Mouse (Mus musculus) liver, embryonic 15.5 days (tissue): Measurements from ENCODE around the gene Ino80b. TPM values are rescaled to one million over a fixed set of nuclear protein-coding genes. Genes with fewer than 3 reads are reported as not detected.

Experiments
- ATAC-seq: fragments of 200-750 bp; cut with Nextera tagmentation; 2 replicates; pipeline ENCODE4 v1.8.0; 2017; ENCODE audit warnings: moderate number of reproducible peaks, mild to moderate bottlenecking, moderate library complexity; ENCODE audit not compliant: insufficient read depth
- H3K27ac ChIP-seq: fragments of 300-500 bp; sonication (generic); replicated peaks from 2 replicates; pipeline ENCODE4 v1.5.1; 2015; ENCODE audit warnings: mild to moderate bottlenecking, inconsistent platforms
- H3K27me3 ChIP-seq: fragments of 300-500 bp; sonication (generic); 2 replicates; pipeline ENCODE4 v1.6.1; 2015; ENCODE audit warnings: mild to moderate bottlenecking, inconsistent platforms
- H3K36me3 ChIP-seq: fragments of 300-500 bp; sonication (generic); replicated peaks from 2 replicates; pipeline ENCODE4 v1.6.1; 2015; ENCODE audit warnings: moderate library complexity, mild to moderate bottlenecking, inconsistent platforms
- H3K4me1 ChIP-seq: fragments of 300-500 bp; sonication (generic); replicated peaks from 2 replicates; pipeline ENCODE4 v1.6.1; 2015; ENCODE audit warnings: inconsistent platforms
- H3K4me2 ChIP-seq: fragments of 300-500 bp; sonication (generic); 2 replicates; pipeline ENCODE4 v1.6.1; 2015; ENCODE audit warnings: moderate library complexity, mild to moderate bottlenecking, inconsistent platforms
- H3K4me3 ChIP-seq: fragments of 300-500 bp; sonication (generic); replicated peaks from 2 replicates; pipeline ENCODE4 v1.5.1; 2015; ENCODE audit warnings: mild to moderate bottlenecking, inconsistent platforms
- H3K9ac ChIP-seq: fragments of 300-500 bp; sonication (generic); 2 replicates; pipeline ENCODE4 v1.6.1; 2015; ENCODE audit warnings: moderate library complexity, mild to moderate bottlenecking, inconsistent platforms
- H3K9me3 ChIP-seq: fragments of 300-500 bp; sonication (generic); replicated peaks from 2 replicates; pipeline ENCODE4 v1.6.1; 2016; ENCODE audit warnings: inconsistent platforms
- WGBS: fragments of 180-500 bp; shearing (Covaris S2); methylation state at CpG from one replicate; pipeline ENCODE4 v1.1.7; 2015; ENCODE audit warnings: mixed read lengths; ENCODE audit not compliant: insufficient replicate concordance; 5-methylcytosine and 5-hydroxymethylcytosine counted together
- microRNA counts: library from miRNA; unstranded; fragments of <30 nt; microRNA quantifications from one replicate; lab custom pipeline; 2016
- microRNA-seq: library from miRNA; unstranded; fragments of <30 nt; microRNA quantifications from one replicate; pipeline ENCODE4, GENCODE M21; 2016
- polyA plus RNA-seq: library from polyadenylated mRNA; unstranded; fragments of >200 nt; fragmentation: Nextera tagmentation; extraction: Ambion mirVana; gene quantifications from 2 replicates; pipeline ENCODE4 v1.2.1, GENCODE M21; 2015

The Ino80b gene
- polyA plus RNA-seq, 1 experiment from 2014 or later, result 5.3 TPM

DNA sequence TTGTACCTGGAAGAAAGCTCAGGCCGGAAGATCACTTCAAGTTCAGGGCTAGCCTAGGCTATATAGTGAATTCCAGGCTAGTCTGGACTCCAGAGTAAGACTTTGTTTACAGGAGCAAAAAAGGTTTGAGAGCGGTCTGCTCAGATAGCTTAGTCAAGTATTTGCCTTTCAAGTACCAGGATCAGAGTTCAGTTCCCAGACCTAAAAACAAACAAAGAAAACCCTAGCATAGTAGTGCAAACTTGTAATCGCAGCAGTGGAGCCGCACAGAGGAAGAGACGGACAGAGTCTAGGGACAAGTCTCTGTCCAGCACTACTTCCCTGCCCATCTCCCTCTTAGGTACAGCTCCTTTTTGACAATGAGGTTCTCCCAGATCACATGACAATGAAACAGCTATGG lies 45.0 kb downstream of the Ino80b start:
- Histone ChIP-seq H3K27me3 (peaks cover 56% of the 10 kb centered on the region), H3K4me2 (no peak overlapping the region)
- 91% methylated on average over 5 of the region's 5 CpGs for WGBS

DNA sequence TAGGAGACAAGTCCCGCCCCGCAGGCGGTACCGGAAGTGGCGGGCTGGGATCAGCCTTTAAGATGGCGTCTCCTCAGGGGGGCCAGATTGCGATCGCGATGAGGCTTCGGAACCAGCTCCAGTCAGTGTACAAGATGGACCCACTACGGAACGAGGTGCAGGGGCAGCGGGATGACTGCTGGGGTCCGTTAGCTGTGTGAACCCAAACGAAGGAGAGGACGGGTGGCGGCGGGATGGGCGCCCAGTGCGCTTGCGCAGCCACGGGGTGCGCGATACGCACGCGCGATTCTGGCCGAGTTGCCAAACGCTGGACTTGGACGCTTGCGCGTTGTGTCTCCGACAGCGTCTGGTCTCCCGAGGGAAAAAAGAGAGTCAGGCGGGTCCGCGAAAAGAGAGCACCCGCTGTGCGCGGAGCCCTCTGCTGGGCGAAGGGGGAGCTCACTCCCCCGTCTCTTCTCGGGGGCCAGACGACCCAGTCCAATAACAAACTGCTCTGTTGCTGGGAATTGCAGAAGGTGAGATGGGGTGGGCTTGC lies 46.8 kb downstream of the Ino80b start:
- peak overlapping the region; percentile 97 for H3K4me2 ChIP-seq
- H3K27ac ChIP-seq, result peak overlapping the region; percentile 88
- under 1% methylated on average over 46 of the region's 46 CpGs for WGBS
- H3K4me3 ChIP-seq, result peak overlapping the region; percentile 79
- peak; percentile 90 for ATAC-seq
- no peaks in the 10 kb centered on the region for H3K9me3 ChIP-seq
- H3K4me1 ChIP-seq, result peaks cover 32% of the 10 kb centered on the region
- H3K9ac ChIP-seq, result peak overlapping the region; percentile 78
- peaks cover 56% of the 10 kb centered on the region for H3K27me3 ChIP-seq
- H3K36me3 ChIP-seq, result peaks cover 25% of the 10 kb centered on the region

More for the DNA sequence above, 45.0 kb downstream of the Ino80b start:
- H3K27ac ChIP-seq, result no peak overlapping the region
- peaks cover 25% of the 10 kb centered on the region for H3K36me3 ChIP-seq
- H3K9me3 ChIP-seq, result no peaks in the 10 kb centered on the region
- H3K4me1 ChIP-seq, result peaks cover 32% of the 10 kb centered on the region
- no peak for ATAC-seq
- no peak overlapping the region for H3K9ac ChIP-seq
- no peak overlapping the region for H3K4me3 ChIP-seq

DNA sequence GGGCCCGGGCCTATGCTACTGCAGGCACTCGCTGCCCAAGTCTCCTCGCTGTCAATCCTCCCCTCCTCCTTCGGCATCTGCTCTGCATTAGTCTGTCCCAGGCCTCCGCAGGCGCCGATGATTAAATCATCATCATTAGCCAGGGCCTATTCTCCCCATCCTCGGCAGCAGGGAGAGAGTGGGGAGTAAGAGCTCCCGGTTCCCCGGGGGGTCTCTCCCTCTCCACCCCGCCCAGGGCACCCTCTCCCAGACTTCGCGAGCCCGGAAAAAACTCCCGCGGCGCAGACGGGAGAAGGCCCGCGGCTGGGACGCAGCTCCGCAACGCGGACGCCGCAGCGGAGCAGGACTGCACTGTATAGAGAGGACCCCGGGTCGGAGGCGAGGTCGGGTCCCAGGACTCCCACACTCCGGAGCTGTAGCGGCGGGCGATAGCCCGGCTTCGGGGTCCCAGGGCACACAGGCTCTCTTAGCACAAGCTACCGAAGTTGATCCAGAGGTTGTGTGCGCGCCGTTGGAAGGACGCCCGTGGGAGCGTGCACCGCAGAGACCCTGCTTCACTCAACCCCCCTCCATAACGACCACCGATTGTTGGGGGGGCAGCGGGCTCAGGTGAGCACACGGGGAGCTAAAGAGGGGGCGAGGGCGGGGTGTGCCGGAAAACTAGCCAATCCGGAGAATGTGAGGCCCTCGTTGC lies 47.5 kb downstream of the Ino80b start, which contains the start of gene Pcgf1:
Gene Pcgf1, plus strand, starts transcription at position 240 of the 694 bp plus-strand sequence.
- H3K4me1 ChIP-seq, result peaks cover 32% of the 10 kb centered on the region
- H3K9ac ChIP-seq, result peak within 1 kb of the TSS; percentile 78
- H3K4me3 ChIP-seq, result peak within 1 kb of the TSS; percentile 79
- no peaks in the 10 kb centered on the region for H3K9me3 ChIP-seq
- H3K36me3 ChIP-seq, result peaks cover 25% of the 10 kb centered on the region
- under 1% methylated on average over 54 of the region's 54 CpGs for WGBS
- peak within 1 kb of the TSS; percentile 88 for H3K27ac ChIP-seq
- peak; percentile 41 for ATAC-seq
- peak within 1 kb of the TSS; percentile 97 for H3K4me2 ChIP-seq
- peaks cover 56% of the 10 kb centered on the region for H3K27me3 ChIP-seq

DNA sequence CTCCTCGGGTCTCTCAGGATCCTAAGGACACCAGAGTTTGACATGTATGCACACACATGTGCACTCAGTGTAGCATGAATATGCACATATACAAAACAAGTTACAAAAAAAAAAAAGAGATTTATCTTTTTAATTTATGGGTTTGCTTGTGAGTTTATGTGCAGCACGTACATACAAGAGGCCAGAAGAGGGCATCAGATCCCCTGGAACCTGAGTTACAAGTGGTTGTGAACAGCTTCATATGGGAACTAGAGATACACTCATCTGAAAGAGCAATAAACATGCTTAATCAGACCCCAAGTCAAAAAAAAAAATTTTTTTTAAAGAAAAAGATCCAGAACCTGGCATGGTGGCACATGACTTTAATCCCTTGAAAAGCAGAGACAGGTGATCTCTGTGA lies 50.3 kb downstream of the Ino80b start:
- H3K4me1 ChIP-seq, result peaks cover 38% of the 10 kb centered on the region
- H3K9me3 ChIP-seq, result no peaks in the 10 kb centered on the region
- WGBS, result 19% methylated on average over 2 of the region's 2 CpGs
- H3K4me2 ChIP-seq, result no peak overlapping the region
- no peak overlapping the region for H3K27ac ChIP-seq
- no peak overlapping the region for H3K9ac ChIP-seq
- no peak for ATAC-seq
- peaks cover 77% of the 10 kb centered on the region for H3K27me3 ChIP-seq
- H3K36me3 ChIP-seq, result peaks cover 6% of the 10 kb centered on the region
- no peak overlapping the region for H3K4me3 ChIP-seq

MicroRNA genes within 50 kb of the gene (microRNA counts, 519-probe panel; counts per million panel counts)
- 1,107 counts per million, percentile 3 among the panel's probes with 10 or more counts for microRNA mmu-miR-3470a+mmu-miR-3470b (lab: Ali Mortazavi, UCI)

Small RNAs within 50 kb of the gene (microRNA-seq; reads per million reads assigned to microRNA genes)
- gene Mir3470a, result not detected

Other genes starting within 250 kb of the Ino80b start
- 0.06 and 0.10 TPM in 2 replicates for gene Sema4f, start 185.7 kb downstream of the Ino80b start, polyA plus RNA-seq
- 11.0 and 12.3 TPM in 2 replicates for gene M1ap, start 178.5 kb downstream of the Ino80b start, polyA plus RNA-seq
- gene Dok1, start 92.0 kb downstream of the Ino80b start, polyA plus RNA-seq, result 19.9 and 21.1 TPM in 2 replicates
- gene Loxl3, start 91.3 kb downstream of the Ino80b start, polyA plus RNA-seq, result 1.7 and 2.1 TPM in 2 replicates
- 189 and 201 TPM in 2 replicates for gene Aup1, start 70.9 kb downstream of the Ino80b start, polyA plus RNA-seq
- gene Htra2, start 70.2 kb downstream of the Ino80b start, polyA plus RNA-seq, result 87.9 and 93.6 TPM in 2 replicates
- gene Dqx1, start 67.6 kb downstream of the Ino80b start, polyA plus RNA-seq, result 6.8 and 7.8 TPM in 2 replicates
- not detected in 2 replicates for gene Tlx2, start 55.1 kb downstream of the Ino80b start, polyA plus RNA-seq
- 18.6 and 18.7 TPM in 2 replicates for gene Pcgf1, start 47.6 kb downstream of the Ino80b start, polyA plus RNA-seq
- gene Lbx2, start 39.1 kb downstream of the Ino80b start, polyA plus RNA-seq, result 0.38 and 0.39 TPM in 2 replicates
- gene Ccdc142, start 23.8 kb downstream of the Ino80b start, polyA plus RNA-seq, result 0.93 and 1.0 TPM in 2 replicates
- 1.1 and 1.4 TPM in 2 replicates for gene Gm42688, start 23.8 kb downstream of the Ino80b start, polyA plus RNA-seq
- 70.4 and 72.6 TPM in 2 replicates for gene Mrpl53, start 16.4 kb downstream of the Ino80b start, polyA plus RNA-seq
- gene Mogs, start 9.9 kb downstream of the Ino80b start, polyA plus RNA-seq, result 37.0 and 39.9 TPM in 2 replicates
- gene Wbp1, start 3.9 kb downstream of the Ino80b start, polyA plus RNA-seq, result 29.6 and 30.2 TPM in 2 replicates
- gene Rtkn, start 10.0 kb upstream of the Ino80b start, polyA plus RNA-seq, result 12.1 and 17.9 TPM in 2 replicates
- gene Wdr54, start 31.0 kb upstream of the Ino80b start, polyA plus RNA-seq, result 0.35 and 0.59 TPM in 2 replicates
- 0.10 and 0.17 TPM in 2 replicates for gene 1700003E16Rik, start 31.0 kb upstream of the Ino80b start, polyA plus RNA-seq
- gene Dctn1, start 40.5 kb upstream of the Ino80b start, polyA plus RNA-seq, result 24.1 and 26.7 TPM in 2 replicates
- 1.1 TPM in 2 replicates for gene Slc4a5, start 94.4 kb upstream of the Ino80b start, polyA plus RNA-seq
- 61.6 and 67.8 TPM in 2 replicates for gene Mthfd2, start 200.5 kb upstream of the Ino80b start, polyA plus RNA-seq
- gene Mob1a, start 200.6 kb upstream of the Ino80b start, polyA plus RNA-seq, result 34.9 and 35.9 TPM in 2 replicates
- 204 and 248 TPM in 2 replicates for gene Bola3, start 223.7 kb upstream of the Ino80b start, polyA plus RNA-seq